Mouse (Mus musculus) lung, postnatal 0 days (tissue): ENCODE measurements at regions not wholly inside any gene's neighbourhood (a gene's known extent, or its start where the extent isn't known, plus 50 kb on each side); places are given as distances from the start of the nearest gene placed in this dataset.

Source experiments
- ATAC-seq: fragments of 200-750 bp; cut with Nextera tagmentation; 2 replicates; pipeline ENCODE4 v1.8.0; 2017; ENCODE audit warnings: moderate library complexity
- DNase-seq: peaks from one replicate; pipeline ENCODE4 v3.0.0-alpha.2; 2016; ENCODE audit warnings: low spot score
- H3K27ac ChIP-seq: fragments of 300-500 bp; sonication (generic); 2 replicates; pipeline ENCODE4 v1.5.1; 2014; ENCODE audit warnings: antibody characterized with exemption, mild to moderate bottlenecking, low read length, mixed read lengths
- H3K27me3 ChIP-seq: fragments of 300-500 bp; sonication (generic); replicated peaks from 2 replicates; pipeline ENCODE4 v1.6.1; 2014; ENCODE audit warnings: low read length, mixed read lengths; ENCODE audit not compliant: insufficient read depth
- H3K36me3 ChIP-seq: fragments of 300-500 bp; sonication (generic); 2 replicates; pipeline ENCODE4 v1.6.1; 2014; ENCODE audit warnings: low read length, mixed read lengths; ENCODE audit not compliant: insufficient read depth
- H3K4me1 ChIP-seq: fragments of 300-500 bp; sonication (generic); 2 replicates; pipeline ENCODE4 v1.6.1; 2014; ENCODE audit warnings: antibody characterized with exemption, low read depth, low read length, mixed read lengths; ENCODE audit not compliant: insufficient read depth
- H3K4me2 ChIP-seq: fragments of 300-500 bp; sonication (generic); replicated peaks from 2 replicates; pipeline ENCODE4 v1.6.1; 2014; ENCODE audit warnings: low read depth, mild to moderate bottlenecking, low read length, moderate library complexity, mixed read lengths
- H3K4me3 ChIP-seq: fragments of 300-500 bp; sonication (generic); 2 replicates; pipeline ENCODE4 v1.5.1; 2014; ENCODE audit warnings: low read depth, low read length
- H3K9ac ChIP-seq: fragments of 300-500 bp; sonication (generic); replicated peaks from 2 replicates; pipeline ENCODE4 v1.6.1; 2014; ENCODE audit warnings: low read depth, mild to moderate bottlenecking
- H3K9me3 ChIP-seq: fragments of 300-500 bp; sonication (generic); 2 replicates; pipeline ENCODE4 v1.6.1; 2016; ENCODE audit warnings: low read length, mixed read lengths
- CTCF ChIP-seq: IDR thresholded peaks from 2 replicates; pipeline ENCODE4 v1.5.1; 2016; ENCODE audit warnings: antibody characterized with exemption, mild to moderate bottlenecking
- EP300 ChIP-seq: IDR thresholded peaks from 2 replicates; pipeline ENCODE4 v1.6.1; 2016; ENCODE audit warnings: antibody characterized with exemption, mild to moderate bottlenecking, control low read depth
- WGBS: fragments of 180-500 bp; shearing (Covaris S2); extraction: QIAGEN DNeasy Blood & Tissue Kit; methylation state at CpG from one replicate; pipeline ENCODE4 v1.1.7; 2014; 5-methylcytosine and 5-hydroxymethylcytosine counted together

- H3K36me3 ChIP-seq = no peaks in the 10 kb centered on the region
- ATAC-seq = no peak
- WGBS = 66% methylated on average over 5 of the region's 5 CpGs
Observed at GRCm38 (mm10) chr2:124753717-124754116, 314.2 kb upstream of the Slc24a5 start.

DNA sequence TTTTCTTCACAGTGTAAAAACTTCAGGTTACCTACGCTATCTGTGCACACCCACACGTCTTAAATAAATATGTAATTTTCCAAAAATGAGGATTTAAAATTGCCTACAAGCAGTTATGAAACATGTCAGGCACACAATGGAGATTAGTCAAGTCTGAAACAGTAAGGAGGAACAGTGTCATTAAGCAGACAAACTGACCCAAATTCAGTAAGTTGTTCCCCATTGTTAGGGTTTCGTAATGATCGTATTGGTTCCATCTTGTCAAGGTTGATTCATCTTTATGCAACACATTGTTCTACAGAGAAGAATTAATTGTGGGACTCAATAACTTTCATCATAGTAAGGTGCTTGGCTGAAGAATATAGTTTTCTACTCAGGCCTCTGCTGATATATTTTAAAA, 312.7 kb upstream of the Slc24a5 start:
- WGBS = 76% methylated on average over 4 of the region's 4 CpGs
- Histone ChIP-seq H3K4me3 (no peak overlapping the region), H3K27ac (no peak overlapping the region), H3K9me3 (no peaks in the 10 kb centered on the region), H3K4me2 (no peak overlapping the region), H3K9ac (no peak overlapping the region), H3K27me3 (no peaks in the 10 kb centered on the region), H3K4me1 (no peaks in the 10 kb centered on the region), H3K36me3 (no peaks in the 10 kb centered on the region)
- TF ChIP-seq EP300 = no peak
- TF ChIP-seq CTCF = no peak
- ATAC-seq (no peak), DNase-seq (no peak)

More at GRCm38 (mm10) chr2:124753717-124754116, 314.2 kb upstream of the Slc24a5 start:
- Histone ChIP-seq H3K27me3 (no peaks in the 10 kb centered on the region), H3K4me1 (no peaks in the 10 kb centered on the region), H3K4me3 (no peak overlapping the region), H3K9ac (no peak overlapping the region), H3K9me3 (no peaks in the 10 kb centered on the region), H3K27ac (no peak overlapping the region), H3K4me2 (no peak overlapping the region)
- DNase-seq = no peak
- TF ChIP-seq CTCF (no peak), EP300 (no peak)

GRCm38 (mm10) chr2:124758992-124759391, 308.9 kb upstream of the Slc24a5 start:
- Histone ChIP-seq H3K27me3 (no peaks in the 10 kb centered on the region), H3K9me3 (no peaks in the 10 kb centered on the region), H3K36me3 (no peaks in the 10 kb centered on the region), H3K4me3 (no peak overlapping the region), H3K9ac (no peak overlapping the region), H3K4me2 (no peak overlapping the region), H3K27ac (no peak overlapping the region), H3K4me1 (no peaks in the 10 kb centered on the region)
- DNase-seq = peak; percentile 81
- WGBS = 62% methylated on average over 2 of the region's 2 CpGs
- ATAC-seq = peak; percentile 90
- peak; percentile 45 for TF ChIP-seq EP300
- TF ChIP-seq CTCF = no peak

- ATAC-seq = no peak
- no peaks in the 10 kb centered on the region for H3K4me1 ChIP-seq
- no peak overlapping the region for H3K27ac ChIP-seq
- H3K9ac ChIP-seq = no peak overlapping the region
- H3K27me3 ChIP-seq = no peaks in the 10 kb centered on the region
- WGBS = 81% methylated on average over 7 of the region's 7 CpGs
- H3K4me3 ChIP-seq = no peak overlapping the region
- no peak overlapping the region for H3K4me2 ChIP-seq
- no peaks in the 10 kb centered on the region for H3K36me3 ChIP-seq
- TF ChIP-seq CTCF (no peak), EP300 (no peak)
- DNase-seq = no peak
- H3K9me3 ChIP-seq = no peaks in the 10 kb centered on the region
Observed at GRCm38 (mm10) chr2:124763650-124764049, 304.3 kb upstream of the Slc24a5 start.

DNA sequence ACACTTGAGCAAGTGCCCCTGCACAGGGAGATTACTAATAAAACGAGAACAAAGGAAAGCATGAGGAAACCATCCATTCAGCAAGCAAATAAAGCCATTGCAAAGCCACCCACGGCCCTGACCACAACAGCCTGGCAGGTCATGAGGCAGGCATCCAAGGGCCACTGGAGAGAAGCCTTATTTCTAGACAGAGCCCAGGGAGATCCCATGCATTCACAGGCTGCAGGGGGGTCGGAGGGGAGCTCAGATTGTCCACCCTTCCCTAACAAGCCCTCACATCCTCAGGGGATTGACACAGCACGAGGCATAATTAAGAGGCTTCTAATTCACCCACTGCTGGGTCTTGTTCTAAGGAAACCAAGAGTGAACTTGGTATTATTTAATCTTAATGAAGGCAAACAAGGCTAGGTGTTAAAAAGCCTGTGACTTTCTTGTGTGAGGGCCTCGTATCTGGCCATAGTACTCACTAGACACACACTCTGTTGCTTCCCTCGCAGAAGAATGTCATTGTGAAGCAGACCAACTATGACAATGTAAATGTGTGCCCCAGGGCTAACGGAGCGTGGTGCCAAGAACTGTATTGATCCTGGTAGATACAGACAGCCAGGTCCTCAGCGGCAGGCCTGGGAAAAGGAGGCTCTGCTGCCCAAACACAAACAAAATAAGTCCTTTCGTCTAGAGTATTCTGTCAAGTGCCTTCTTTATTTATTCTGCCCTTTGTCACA, 303.6 kb upstream of the Slc24a5 start:
- 61% methylated on average over 10 of the region's 10 CpGs for WGBS
- DNase-seq (no peak), ATAC-seq (no peak)
- no peak overlapping the region for H3K9ac ChIP-seq
- H3K4me3 ChIP-seq = no peak overlapping the region
- no peaks in the 10 kb centered on the region for H3K9me3 ChIP-seq
- H3K36me3 ChIP-seq = no peaks in the 10 kb centered on the region
- H3K4me2 ChIP-seq = no peak overlapping the region
- TF ChIP-seq CTCF (no peak), EP300 (no peak)
- H3K27me3 ChIP-seq = no peaks in the 10 kb centered on the region
- no peaks in the 10 kb centered on the region for H3K4me1 ChIP-seq
- no peak overlapping the region for H3K27ac ChIP-seq

GRCm38 (mm10) chr2:124769267-124769967, 298.5 kb upstream of the Slc24a5 start:
- no peak for TF ChIP-seq CTCF
- TF ChIP-seq EP300 = no peak
- DNase-seq = no peak
- H3K9ac ChIP-seq = no peak overlapping the region
- no peak overlapping the region for H3K4me3 ChIP-seq
- no peak overlapping the region for H3K27ac ChIP-seq
- no peaks in the 10 kb centered on the region for H3K4me1 ChIP-seq
- 83% methylated on average over 6 of the region's 6 CpGs for WGBS
- H3K27me3 ChIP-seq = no peaks in the 10 kb centered on the region
- no peak overlapping the region for H3K4me2 ChIP-seq
- no peak for ATAC-seq
- H3K9me3 ChIP-seq = no peaks in the 10 kb centered on the region
- no peaks in the 10 kb centered on the region for H3K36me3 ChIP-seq
